Mouse (Mus musculus) v-Abl transformed pro-B cells (cell line): ENCODE data around the gene Ptar1.

Experiments
- in situ Hi-C, 2 experiments: fragments of 400-800 bp; cut with MboI; formaldehyde crosslinking; loops; one replicate each; pipeline ENCODE4 v1.15.1; 2025; ENCODE audit not compliant: unreplicated experiment in 2 of 2

Gene Ptar1

DNA sequence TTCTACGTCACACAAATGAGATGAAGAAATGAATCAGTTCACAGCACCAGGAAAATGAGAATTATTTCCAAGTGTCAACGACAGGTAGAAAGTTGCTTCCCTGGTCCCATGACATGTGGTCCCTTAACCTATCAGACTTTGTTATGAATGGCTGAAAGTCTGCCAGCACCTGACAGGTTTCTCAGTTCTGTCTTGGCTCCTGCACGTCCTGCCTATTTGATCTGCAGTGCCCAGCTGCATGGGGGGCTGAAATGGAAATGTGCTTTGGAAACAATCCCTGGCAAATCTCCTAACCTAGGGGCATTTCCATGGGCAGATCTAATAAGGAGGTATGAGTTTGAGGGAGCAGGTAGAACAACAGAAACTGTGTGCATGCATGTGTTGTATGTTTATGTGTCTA lies 59.3 kb downstream of the Ptar1 start:
- in situ Hi-C loops: no loop called here

DNA sequence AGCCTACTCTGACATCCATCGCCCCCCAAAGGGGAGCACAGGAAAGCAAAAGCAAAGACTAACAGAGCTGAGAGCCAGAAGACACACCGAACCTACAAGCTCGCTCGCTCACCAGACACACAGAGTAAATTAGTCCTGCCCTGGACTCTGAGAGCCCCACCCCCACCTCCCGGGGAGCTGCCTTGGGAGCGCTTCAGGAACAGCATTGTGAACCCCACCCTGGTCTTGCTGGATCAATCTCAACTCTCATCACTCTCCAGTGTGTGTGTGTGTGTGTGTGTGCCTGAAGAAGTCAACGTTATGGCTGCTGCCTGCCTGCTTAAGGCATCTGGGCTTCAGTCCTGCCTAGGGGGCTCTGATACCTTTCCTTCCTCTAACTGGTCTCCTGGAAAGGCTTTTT lies 69.8 kb downstream of the Ptar1 start:
- in situ Hi-C loops: no loop called here

DNA sequence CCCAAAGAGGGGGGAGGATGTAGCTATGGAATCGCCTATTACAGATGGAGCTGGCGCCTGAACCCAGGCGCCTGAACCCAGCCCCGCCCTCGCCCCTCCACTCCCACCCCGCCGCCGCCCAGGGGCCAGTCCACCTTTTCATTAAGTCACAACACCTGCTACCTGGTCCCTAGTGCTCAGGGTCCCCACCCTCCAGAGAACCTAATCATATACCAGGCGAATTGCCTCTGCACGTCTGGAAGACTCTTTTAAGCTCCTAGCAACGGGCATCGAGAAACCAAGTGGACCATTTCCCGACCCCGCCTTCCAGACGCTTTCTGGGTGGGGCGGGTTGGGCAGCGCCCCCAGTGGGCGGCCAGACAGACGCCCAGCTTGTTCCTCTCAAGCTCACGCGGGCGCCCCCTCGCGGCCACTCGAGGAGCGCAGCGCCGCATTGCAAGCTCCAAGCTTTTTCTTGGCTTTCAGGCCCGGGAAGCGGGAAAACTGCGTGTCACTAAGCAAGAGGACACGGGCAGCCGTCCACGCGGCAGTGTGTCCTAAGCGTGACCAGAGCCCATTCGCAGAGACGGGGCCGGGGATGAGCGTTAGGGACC lies 70.8 kb downstream of the Ptar1 start:
- in situ Hi-C loops: no loop called here

DNA sequence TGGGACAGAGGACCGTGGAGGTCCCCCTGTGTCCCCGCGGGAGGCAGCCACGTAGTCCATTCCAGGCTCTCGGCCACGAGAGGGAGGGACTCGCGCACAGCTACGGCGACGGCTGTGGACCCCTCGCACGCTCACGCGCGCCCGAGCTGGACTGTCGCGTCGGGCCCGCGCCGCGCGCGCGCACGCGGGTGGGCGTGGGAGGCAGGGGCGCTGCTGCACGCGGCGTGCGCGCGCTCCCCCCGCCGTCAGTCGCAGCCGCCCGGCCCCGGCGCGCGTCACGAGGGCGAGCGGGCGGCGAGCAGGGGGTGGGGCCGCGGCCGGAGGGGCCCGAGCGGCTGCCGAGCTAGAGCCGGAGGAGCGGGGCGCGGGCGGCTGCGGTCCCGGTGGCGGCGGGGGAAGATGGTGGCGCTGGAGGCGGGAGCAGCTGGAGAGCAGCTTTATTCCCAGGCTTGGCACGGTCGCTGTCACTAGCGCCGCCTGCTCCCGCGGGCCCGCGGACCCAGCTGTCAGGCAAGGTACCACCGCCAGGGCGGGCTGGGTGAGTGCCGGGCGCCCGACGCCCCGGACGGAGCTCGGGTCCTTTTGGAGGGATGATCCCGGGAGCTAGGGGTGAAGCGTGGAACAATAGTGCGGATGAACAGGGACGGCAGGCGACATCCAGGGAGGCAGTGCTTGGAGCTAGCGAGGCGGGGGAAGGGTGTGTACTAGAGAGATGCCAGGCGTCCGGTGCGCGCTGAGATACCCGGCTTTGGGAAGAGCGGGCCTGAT lies 71.5 kb downstream of the Ptar1 start, which contains the start of gene Apba1:
TSS of gene Apba1 (plus strand) at position 334 of the 768 bp plus-strand sequence.
- in situ Hi-C loops: no loop called here

DNA sequence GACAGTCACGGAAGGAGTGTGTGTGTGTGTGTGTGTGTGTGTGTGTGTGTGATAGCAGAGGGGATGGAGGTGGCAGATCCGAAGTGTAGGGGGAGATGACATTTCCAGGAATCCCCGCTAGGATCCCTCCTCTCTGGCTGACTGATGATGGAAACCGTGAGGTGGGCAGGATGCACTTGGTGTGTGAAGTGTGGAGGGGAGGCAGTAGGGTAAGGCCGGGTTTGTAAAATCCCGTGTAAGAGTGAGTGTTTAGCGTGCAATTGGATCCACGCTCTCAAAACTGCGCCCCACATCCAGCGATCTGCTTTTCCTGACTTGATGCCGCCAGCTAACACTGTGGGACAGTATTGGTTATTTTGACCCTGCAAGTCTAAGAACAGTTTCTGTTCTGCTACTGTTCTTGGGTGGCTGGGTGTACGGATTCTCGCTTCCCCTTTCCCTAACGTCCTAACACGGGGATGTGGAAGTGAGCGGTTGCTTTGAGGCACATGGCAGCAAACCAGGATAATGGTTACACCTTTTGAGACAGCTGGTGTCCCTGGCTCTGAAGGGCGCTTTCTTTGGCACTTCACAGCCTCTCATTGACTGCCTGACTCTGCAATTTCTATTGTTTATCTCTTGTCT lies 72.2 kb downstream of the Ptar1 start:
- in situ Hi-C loops: no loop called here

DNA sequence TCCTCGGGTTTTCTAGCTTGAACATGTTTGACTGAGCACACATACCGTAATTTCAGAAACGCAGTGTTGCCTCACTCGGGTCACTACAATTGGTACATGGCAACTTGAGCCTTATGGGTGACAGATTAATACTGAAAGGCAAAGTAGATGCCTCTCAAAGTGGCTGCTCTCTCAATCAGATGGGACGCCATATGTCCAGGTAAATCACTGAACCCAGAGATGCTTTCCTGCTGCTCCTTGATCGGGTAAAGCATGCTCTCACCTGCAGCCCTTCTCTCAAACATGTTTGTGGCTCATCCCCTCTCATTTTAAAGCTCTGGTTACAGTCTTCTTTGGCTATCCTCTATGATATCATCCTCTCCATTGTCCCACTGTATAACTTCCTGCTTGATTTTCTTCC lies 76.1 kb downstream of the Ptar1 start:
- in situ Hi-C loops: no loop called here

DNA sequence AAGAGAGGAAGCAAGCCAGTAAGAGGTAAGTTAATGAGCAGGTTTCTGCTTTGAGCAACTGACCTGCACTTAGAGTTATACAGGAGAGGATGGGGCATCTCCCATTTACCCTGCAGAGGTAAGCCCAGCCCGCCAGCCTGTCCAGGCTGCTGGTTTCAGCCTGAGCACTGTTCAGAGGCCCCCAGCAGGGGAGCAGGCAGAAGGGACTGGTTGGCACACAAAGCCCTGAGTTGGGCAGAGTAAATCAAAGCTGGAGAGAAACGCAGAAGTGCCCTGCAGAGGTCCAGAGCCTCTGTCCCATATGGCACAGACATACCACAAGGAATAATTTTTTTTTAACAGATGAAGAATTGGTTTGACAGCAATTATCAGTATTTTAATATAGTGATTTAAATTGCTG lies 76.8 kb downstream of the Ptar1 start:
- in situ Hi-C loops: no loop called here

DNA sequence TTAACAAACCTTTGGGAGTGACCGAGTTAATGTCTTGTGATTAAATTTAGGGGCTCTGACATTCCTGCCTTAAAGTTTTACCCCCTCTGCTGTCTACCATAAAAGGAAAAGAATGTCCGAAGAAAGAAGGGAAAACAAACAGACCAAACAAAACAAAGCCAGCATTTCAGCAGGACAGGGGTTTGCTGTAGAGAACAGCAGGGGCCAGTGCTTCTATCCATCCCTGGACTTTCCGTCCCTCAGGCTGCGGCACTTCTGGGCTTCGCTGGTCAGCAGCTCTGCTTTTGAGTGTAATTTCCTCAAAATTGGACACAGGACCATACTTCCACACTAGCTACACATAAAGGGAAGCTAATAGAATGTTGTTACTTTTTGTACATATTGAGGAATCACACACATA lies 81.6 kb downstream of the Ptar1 start:
- in situ Hi-C loops: no loop called here

DNA sequence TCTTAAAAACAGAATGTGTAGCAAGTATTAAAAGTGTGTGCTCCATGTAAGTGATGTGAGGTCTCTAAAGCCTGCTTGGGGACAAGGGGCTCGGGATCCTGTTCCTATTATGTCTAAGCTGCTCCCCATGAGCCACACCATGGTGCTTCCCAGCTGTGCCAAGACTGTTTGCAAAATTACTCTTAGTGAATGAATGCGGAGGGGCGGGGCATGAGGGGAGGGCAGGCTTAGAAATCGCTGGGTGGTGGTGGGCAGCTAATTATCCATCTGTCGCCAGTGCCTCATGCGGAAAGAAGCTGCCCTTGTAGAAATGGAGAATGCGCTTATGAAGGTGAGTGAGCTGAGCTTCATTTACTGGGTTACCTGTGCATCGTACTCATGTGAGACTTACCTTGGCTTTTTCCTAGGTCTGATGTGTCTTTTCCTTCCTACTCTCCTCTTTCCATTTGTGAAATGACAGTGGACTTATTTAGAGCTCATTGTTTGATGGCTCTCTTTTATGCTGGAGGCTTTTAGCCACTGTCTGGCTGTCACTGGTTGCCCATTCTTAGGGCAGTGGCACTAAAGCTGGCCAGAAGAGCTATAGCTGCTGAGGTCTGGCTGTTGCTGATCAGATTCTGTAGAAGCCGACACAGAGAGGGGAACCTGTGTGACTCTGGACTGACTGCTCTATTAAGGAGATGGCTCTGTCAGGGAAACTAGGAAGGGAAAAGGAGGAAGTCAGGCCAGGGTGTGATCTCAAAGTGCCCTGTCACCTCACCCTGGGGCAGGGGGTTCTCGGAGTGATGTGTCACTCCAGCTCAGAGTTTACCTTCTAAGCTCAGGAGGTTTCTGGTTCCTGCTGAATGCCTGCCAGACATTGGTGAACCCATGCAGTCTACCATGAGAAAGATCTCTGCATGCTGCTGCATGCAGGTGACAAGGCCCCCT lies 83.5 kb downstream of the Ptar1 start:
- in situ Hi-C loops: no loop called here

DNA sequence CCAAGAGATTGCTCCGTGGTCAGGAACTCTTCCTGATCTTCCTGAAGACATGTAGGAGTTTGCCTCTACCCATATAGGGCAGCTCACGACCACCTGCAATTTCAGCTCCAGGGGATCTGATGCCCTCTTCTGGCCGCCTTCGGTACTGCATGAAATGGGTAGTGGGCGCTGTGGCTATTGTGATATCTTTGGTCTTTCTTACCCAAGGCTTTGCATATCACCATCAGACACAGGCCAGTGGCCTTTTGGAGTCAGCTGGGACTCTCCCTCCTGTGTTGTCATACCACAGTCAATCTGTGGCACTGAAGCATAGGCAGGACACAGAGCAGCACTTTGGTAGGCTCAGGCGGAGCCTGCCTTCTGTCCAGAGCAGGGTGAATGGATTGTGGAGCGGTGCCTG lies 84.7 kb downstream of the Ptar1 start:
- in situ Hi-C loops: no loop called here

DNA sequence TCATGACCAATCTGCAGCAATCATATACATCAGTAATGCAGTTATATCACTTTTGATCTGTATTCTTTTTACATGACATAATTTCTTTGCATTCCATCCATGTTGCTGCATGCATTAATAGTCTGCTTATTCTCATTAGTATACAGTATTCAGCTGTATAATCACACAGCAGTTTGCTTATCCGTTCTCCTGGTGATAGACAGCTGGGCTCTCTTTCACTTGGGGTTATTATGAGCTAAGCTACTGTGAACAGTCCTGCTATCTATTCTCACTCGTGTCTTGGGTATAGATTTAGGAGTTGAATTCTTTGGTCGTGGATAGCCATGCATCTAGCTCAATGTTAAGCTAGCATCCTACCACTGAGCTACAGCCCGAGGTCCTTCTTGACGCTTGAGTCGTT lies 88.1 kb downstream of the Ptar1 start:
- in situ Hi-C loops: no loop called here

DNA sequence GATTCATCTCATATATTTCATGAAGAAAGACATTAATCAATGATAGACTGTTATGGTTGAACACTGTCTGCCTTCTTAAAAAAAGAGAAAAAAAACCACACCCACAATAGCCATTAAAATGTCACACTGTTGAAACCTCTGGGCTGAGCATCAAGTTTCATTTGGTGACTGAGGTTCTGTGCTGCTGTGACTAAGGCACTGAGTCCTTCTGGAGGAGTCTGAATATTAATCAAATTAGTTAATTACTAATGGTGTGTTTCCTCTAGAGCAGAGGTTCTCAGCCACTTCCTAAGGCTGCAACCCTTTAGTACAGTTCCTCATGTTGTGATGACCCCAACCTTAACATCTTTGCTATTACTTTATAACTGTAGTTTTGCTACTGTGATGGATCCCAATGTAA lies 91.9 kb downstream of the Ptar1 start:
- in situ Hi-C loops: no loop called here

DNA sequence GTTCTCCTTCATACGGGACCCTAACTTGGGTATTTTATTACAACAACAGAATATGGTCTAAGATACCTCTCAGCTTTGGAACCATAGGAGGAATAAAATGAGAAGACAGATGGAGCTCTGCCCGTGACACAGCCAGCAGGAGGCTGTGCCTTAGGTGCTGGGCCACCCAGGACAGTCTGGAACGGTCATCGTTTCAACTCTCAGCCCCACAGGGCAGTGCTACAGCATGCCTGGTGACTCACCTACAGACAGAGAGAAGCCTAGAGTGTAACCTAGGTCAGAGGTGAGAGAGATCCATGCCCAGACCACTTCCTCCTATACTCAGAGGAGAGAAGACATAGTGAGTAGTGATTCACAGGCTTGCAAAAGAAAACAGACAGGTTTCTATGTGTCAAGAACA lies 92.9 kb downstream of the Ptar1 start:
- in situ Hi-C loops: no loop called here
